In genomic region chr3:101109558-101110021, GRCm38 (mm10) we compare ENCODE assay signal across 8 mouse cellular contexts. TPM values are rescaled to one million over a fixed set of nuclear protein-coding genes. Genes with fewer than 3 reads are reported as not detected.
DNase-seq lines count a peak whose midpoint lies in the region; ATAC-seq and TF ChIP-seq lines count a peak whose summit lies in the region.

No protein-coding gene starts in this region.

- peak overlapping the region; percentile 77 for H3K4me3 ChIP-seq in heart, adult 2 months
- H3K4me3 ChIP-seq in lung, postnatal 0 days (ENCODE audit: low read depth, low read length) = peak overlapping the region; percentile 67

- peak; percentile 30 for DNase-seq in left cerebral cortex, postnatal 4 days
- DNase-seq in left cerebral cortex, adult 9 months (ENCODE audit: low spot score in 2 of 2) = no peak
- DNase-seq in adrenal gland, postnatal 36 days = peak; percentile 53 to 55
- DNase-seq in heart, adult 2 months = peak; percentile 58 to 62
- peak; percentile 39 for DNase-seq in kidney, adult 9 months
- peak; percentile 63 for DNase-seq in lung, postnatal 0 days (ENCODE audit: low spot score)
- peak; percentile 19 for DNase-seq in splenic B cell, adult 2 months (ENCODE audit: low read depth, low spot score)
- DNase-seq in left cerebral cortex, adult 18-20 months (ENCODE audit: low spot score in 2 of 2) = no peak

- intact Hi-C loops in left cerebral cortex, postnatal 4 days (cut with DNase I) = loop anchor here (10.0 kb wide), 1 partner anchor 165 kb away; no protein-coding TSS in a partner anchor
- intact Hi-C loops in heart, adult 2 months (cut with DNase I) = loop anchor here (5.0 kb wide), 1 partner anchor 183 kb away; no protein-coding TSS in a partner anchor

- TF ChIP-seq POLR2A in heart, adult 2 months (IDR thresholded peaks at IDR 0.05; ENCODE audit: insufficient read depth, low read depth, low read length) = no peak

- 1% methylated on average over 29 of the region's 47 CpGs for WGBS in heart, adult 2 months
- WGBS in lung, postnatal 0 days = 0% methylated on average over 22 of the region's 47 CpGs

- H3K4me2 ChIP-seq in lung, postnatal 0 days (replicated peaks; ENCODE audit: low read depth, low read length) = peak overlapping the region; percentile 96

- no peaks in the 10 kb centered on the region for H3K36me3 ChIP-seq in heart, adult 2 months (ENCODE audit: control insufficient read depth, insufficient read depth, low read length)
- H3K36me3 ChIP-seq in lung, postnatal 0 days (ENCODE audit: insufficient read depth, low read length) = no peaks in the 10 kb centered on the region
- no peaks in the 10 kb centered on the region for H3K36me3 ChIP-seq in splenic B cell, adult 2 months (ENCODE audit: control insufficient read depth, insufficient read depth, low read length, poor library complexity, severe bottlenecking)

- H3K27ac ChIP-seq in heart, adult 2 months = peak overlapping the region; percentile 75
- peak overlapping the region; percentile 78 for H3K27ac ChIP-seq in lung, postnatal 0 days (ENCODE audit: low read length)

- H3K9me3 ChIP-seq in lung, postnatal 0 days (ENCODE audit: low read length) = no peaks in the 10 kb centered on the region

- no peak for TF ChIP-seq EP300 in heart, adult 2 months (IDR thresholded peaks at IDR 0.05; ENCODE audit: insufficient read depth, low read depth, low read length)
- TF ChIP-seq EP300 in lung, postnatal 0 days (IDR thresholded peaks at IDR 0.05) = no peak

- peak; percentile 71 for ATAC-seq in lung, postnatal 0 days

- H3K9ac ChIP-seq in heart, adult 2 months (ENCODE audit: low read depth, low read length) = peak overlapping the region; percentile 99
- H3K9ac ChIP-seq in lung, postnatal 0 days (replicated peaks; ENCODE audit: low read depth) = peak overlapping the region; percentile 68

- TF ChIP-seq CTCF in heart, adult 2 months (IDR thresholded peaks at IDR 0.05) = no peak
- no peak for TF ChIP-seq CTCF in lung, postnatal 0 days (IDR thresholded peaks at IDR 0.05)

- H3K27me3 ChIP-seq in heart, adult 2 months (ENCODE audit: control insufficient read depth, insufficient read depth, low read length) = no peaks in the 10 kb centered on the region
- H3K27me3 ChIP-seq in lung, postnatal 0 days (replicated peaks; ENCODE audit: insufficient read depth, low read length) = no peaks in the 10 kb centered on the region
- peaks cover 2% of the 10 kb centered on the region; the same call in 1 of the 2 replicates for H3K27me3 ChIP-seq in splenic B cell, adult 2 months (ENCODE audit: control insufficient read depth, insufficient read depth, low read length, poor library complexity, severe bottlenecking)

- peaks cover 5% of the 10 kb centered on the region for H3K4me1 ChIP-seq in heart, adult 2 months (ENCODE audit: control insufficient read depth, insufficient read depth, low read length)
- peaks cover 3% of the 10 kb centered on the region; the same call in 1 of the 2 replicates for H3K4me1 ChIP-seq in lung, postnatal 0 days (ENCODE audit: insufficient read depth, low read depth, low read length)

- H3K79me2 ChIP-seq in heart, adult 2 months (replicated peaks; ENCODE audit: control insufficient read depth, insufficient read depth, low read length) = no peaks in the 10 kb centered on the region

RNA-seq across cellular contexts. Expression of gene Ptgfrn, which starts 0.5 kb away (rescaled TPM):
- 10 to 100 TPM; 60.5 to 62.5 TPM for total RNA-seq in left cerebral cortex, postnatal 4 days (2021)
- 10 to 100 TPM; 47.6 to 53.9 TPM for total RNA-seq in adrenal gland, postnatal 36 days (2021)
- total RNA-seq in heart, adult 2 months (2021) = 10 to 100 TPM; 19.4 to 25.1 TPM
- polyA plus RNA-seq in heart, adult 2 months (2012; rRNA removed) = 18.5 and 27.2 TPM in 2 replicates
- 10.2 and 10.5 TPM in 2 replicates for polyA plus RNA-seq in lung, postnatal 0 days (2015; fragmentation: Nextera tagmentation; extraction: Ambion mirVana)
- total RNA-seq in left cerebral cortex, adult 18-20 months (2021) = 10 to 100 TPM; 33.3 to 37.5 TPM

Comparison
In these comparisons a context has a peak if more than half of its experiments do, and no peak if none do; other contexts are left out.
1. DNase-seq: peak in left cerebral cortex, postnatal 4 days (single experiment), adrenal gland, postnatal 36 days (2 of 2), heart, adult 2 months (2 of 2), kidney, adult 9 months (single experiment), lung, postnatal 0 days (single experiment) and splenic B cell, adult 2 months (single experiment); none in left cerebral cortex, adult 9 months (0 of 2) and left cerebral cortex, adult 18-20 months (0 of 2).